Mouse (Mus musculus) liver, embryonic 16.5 days (tissue): Measurements from ENCODE around the gene Arhgef3. TPM values are rescaled to one million over a fixed set of nuclear protein-coding genes. Genes with fewer than 3 reads are reported as not detected.

Experiments
- ATAC-seq: fragments of 200-750 bp; cut with Nextera tagmentation; 2 replicates; pipeline ENCODE4 v1.8.0; 2017; ENCODE audit warnings: low read depth, mild to moderate bottlenecking, moderate number of reproducible peaks, moderate library complexity
- H3K27ac ChIP-seq: fragments of 300-500 bp; sonication (generic); 2 replicates; pipeline ENCODE4 v1.5.1; 2014; ENCODE audit warnings: mild to moderate bottlenecking, low read length
- H3K27me3 ChIP-seq: fragments of 300-500 bp; sonication (generic); 2 replicates; pipeline ENCODE4 v1.6.1; 2014; ENCODE audit warnings: low read depth, low read length, mixed read lengths; ENCODE audit not compliant: control insufficient read depth, insufficient read depth
- H3K36me3 ChIP-seq: fragments of 300-500 bp; sonication (generic); 2 replicates; pipeline ENCODE4 v1.6.1; 2014; ENCODE audit warnings: mild to moderate bottlenecking; ENCODE audit not compliant: control insufficient read depth, insufficient read depth
- H3K4me1 ChIP-seq: fragments of 300-500 bp; sonication (generic); 2 replicates; pipeline ENCODE4 v1.6.1; 2014; ENCODE audit warnings: low read depth, low read length, mixed read lengths; ENCODE audit not compliant: control insufficient read depth
- H3K4me2 ChIP-seq: fragments of 300-500 bp; sonication (generic); 2 replicates; pipeline ENCODE4 v1.6.1; 2014; ENCODE audit warnings: low read depth, low read length, mixed read lengths
- H3K4me3 ChIP-seq: fragments of 300-500 bp; sonication (generic); 2 replicates; pipeline ENCODE4 v1.5.1; 2014; ENCODE audit warnings: low read depth, mild to moderate bottlenecking, low read length
- H3K9ac ChIP-seq: fragments of 300-500 bp; sonication (generic); 2 replicates; pipeline ENCODE4 v1.6.1; 2014; ENCODE audit warnings: low read depth, low read length
- H3K9me3 ChIP-seq: fragments of 300-500 bp; sonication (generic); replicated peaks from 2 replicates; pipeline ENCODE4 v1.6.1; 2016; ENCODE audit warnings: low read length; ENCODE audit not compliant: control insufficient read depth
- WGBS: fragments of 180-500 bp; shearing (Covaris S2); extraction: QIAGEN DNeasy Blood & Tissue Kit; methylation state at CpG from one replicate; pipeline ENCODE4 v1.1.7; 2014; ENCODE audit not compliant: insufficient replicate concordance; 5-methylcytosine and 5-hydroxymethylcytosine counted together
- polyA plus RNA-seq: library from polyadenylated mRNA; unstranded; fragments of >200 nt; fragmentation: Nextera tagmentation; extraction: Ambion mirVana; gene quantifications from 2 replicates; pipeline ENCODE4 v1.2.1, GENCODE M21; 2015

Gene Arhgef3
- polyA plus RNA-seq, 1 experiment from 2014 or later, result 12.5 TPM

- Histone ChIP-seq H3K9ac (no peak overlapping the region), H3K9me3 (no peaks in the 10 kb centered on the region), H3K27ac (no peak overlapping the region), H3K4me1 (no peaks in the 10 kb centered on the region), H3K4me2 (no peak overlapping the region), H3K27me3 (no peaks in the 10 kb centered on the region), H3K36me3 (no peaks in the 10 kb centered on the region), H3K4me3 (no peak overlapping the region)
- 19% methylated on average over 5 of the region's 5 CpGs for WGBS
- no peak for ATAC-seq
Measured at GRCm38 (mm10) chr14:27268137-27268536, 153.4 kb downstream of the Arhgef3 start.

DNA sequence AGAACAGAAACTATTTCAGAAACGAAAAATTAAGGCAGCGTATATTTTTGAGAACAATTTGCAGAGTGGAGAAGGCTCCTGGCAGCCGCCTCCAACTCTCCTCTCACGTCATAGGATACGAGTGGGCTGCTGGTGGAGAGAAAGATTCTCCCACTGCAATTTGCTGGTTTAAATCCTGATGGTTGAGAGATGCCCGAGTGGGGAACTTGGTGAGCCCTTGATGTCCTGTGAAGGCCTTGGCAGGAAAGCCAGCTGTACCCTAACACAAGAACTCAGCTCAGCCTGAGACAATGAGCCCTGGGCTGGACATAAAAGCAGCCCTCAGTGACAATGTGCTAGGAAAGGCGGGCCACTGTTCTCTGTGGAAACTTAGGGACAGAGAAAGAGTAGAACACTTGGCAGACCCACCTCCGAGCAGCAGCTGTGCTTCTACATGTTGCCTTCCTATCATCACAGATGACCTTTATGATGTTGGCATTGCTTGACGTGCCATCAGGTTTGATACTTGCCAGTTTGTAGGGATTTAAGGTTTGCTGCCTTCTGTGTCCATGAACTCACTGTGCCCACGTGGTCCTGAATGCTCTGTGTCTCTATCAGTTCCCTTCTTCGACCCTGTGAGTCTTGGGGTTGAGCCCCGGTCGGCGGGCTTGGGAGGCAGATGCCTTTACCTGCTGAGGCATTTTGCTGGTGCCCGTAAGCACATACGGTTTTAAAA lies 154.4 kb downstream of the Arhgef3 start:
- no peak overlapping the region for H3K4me2 ChIP-seq
- ATAC-seq, result no peak
- WGBS, result 66% methylated on average over 16 of the region's 16 CpGs

DNA sequence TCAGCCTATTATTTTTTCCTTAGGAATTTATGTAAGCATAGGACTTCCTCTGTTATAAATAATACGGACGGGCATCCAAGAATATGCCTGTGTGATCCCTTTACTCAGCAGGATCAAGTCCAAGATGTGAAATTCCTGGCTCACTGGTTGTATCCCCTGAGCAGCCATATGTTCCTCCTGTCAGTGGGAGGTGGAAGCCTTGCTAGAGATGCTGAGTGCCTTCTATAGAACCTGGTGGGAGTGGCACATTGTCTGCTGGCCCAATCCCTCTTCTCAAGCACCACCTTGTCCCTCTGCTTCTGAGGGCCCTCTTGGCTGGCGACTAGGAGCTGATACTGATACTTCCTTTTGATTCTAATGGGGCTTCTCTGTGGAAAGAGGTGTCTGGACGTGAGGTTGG lies 155.1 kb downstream of the Arhgef3 start:
- WGBS, result 50% methylated on average over 4 of the region's 4 CpGs
- Histone ChIP-seq H3K36me3 (no peaks in the 10 kb centered on the region), H3K27ac (no peak overlapping the region), H3K9me3 (no peaks in the 10 kb centered on the region), H3K4me1 (no peaks in the 10 kb centered on the region), H3K4me2 (no peak overlapping the region), H3K4me3 (no peak overlapping the region), H3K27me3 (no peaks in the 10 kb centered on the region), H3K9ac (no peak overlapping the region)
- no peak for ATAC-seq

More for the DNA sequence above, 154.4 kb downstream of the Arhgef3 start:
- H3K27me3 ChIP-seq, result no peaks in the 10 kb centered on the region
- H3K36me3 ChIP-seq, result no peaks in the 10 kb centered on the region
- H3K9me3 ChIP-seq, result no peaks in the 10 kb centered on the region
- H3K27ac ChIP-seq, result no peak overlapping the region
- H3K9ac ChIP-seq, result no peak overlapping the region
- no peak overlapping the region for H3K4me3 ChIP-seq
- no peaks in the 10 kb centered on the region for H3K4me1 ChIP-seq

DNA sequence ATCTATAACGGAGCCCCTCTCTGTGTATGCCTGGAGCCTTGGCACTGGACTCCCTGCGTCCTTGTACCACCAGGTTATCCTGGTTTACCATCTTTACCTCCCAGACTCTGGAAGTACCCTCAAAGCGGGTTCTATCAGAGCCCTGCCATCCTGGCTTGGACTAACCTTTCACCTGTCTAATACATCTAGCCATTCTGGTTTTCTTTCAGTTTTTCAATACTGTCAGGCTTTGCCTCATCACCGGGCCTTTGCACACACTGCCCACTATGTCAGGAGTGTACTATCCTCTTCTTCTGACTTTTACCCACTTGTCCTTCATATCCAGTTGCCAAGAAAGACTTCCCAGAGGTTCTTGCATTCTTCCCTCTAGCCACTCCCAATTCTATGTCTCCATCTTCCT lies 155.8 kb downstream of the Arhgef3 start:
- WGBS, result 59% methylated on average over 4 of the region's 4 CpGs
- H3K27me3 ChIP-seq, result no peaks in the 10 kb centered on the region
- H3K4me3 ChIP-seq, result no peak overlapping the region
- no peak overlapping the region for H3K4me2 ChIP-seq
- no peaks in the 10 kb centered on the region for H3K36me3 ChIP-seq
- no peaks in the 10 kb centered on the region for H3K9me3 ChIP-seq
- no peak for ATAC-seq
- no peak overlapping the region for H3K27ac ChIP-seq
- H3K4me1 ChIP-seq, result no peaks in the 10 kb centered on the region
- no peak overlapping the region for H3K9ac ChIP-seq

DNA sequence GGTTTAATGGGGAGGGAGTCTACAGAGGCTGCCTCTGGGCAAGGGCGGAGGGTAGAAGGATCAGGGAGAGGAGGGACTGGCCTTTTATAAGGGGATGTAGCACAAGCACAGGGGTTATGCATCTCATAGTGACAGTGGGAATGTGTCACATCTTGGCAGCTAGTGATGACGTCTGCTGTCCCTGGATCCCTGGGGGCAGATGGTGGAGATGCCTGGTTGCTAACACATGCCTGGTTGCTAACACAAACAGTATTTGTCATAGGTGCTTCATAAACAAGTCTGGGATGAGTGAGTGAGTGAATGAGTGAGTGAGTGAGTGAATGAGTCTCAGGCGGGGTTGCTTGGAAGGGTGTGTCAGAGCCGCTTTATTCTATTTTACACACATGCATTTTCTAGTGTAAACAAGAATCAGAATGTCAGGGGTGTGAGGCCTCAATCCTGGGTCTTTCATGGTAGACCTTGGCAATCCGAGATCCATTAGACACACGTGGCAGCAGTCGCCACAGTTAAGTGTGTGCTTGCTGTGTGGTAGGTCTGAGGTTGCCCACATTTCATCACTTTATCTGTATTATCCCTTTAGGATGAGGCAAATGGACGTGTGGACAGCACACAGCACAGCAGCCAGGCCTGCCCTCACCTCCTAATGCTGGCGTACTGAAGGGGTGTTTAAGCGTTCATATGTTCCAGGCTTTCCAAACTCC lies 156.8 kb downstream of the Arhgef3 start:
- Histone ChIP-seq H3K9me3 (no peaks in the 10 kb centered on the region), H3K9ac (no peak overlapping the region), H3K36me3 (no peaks in the 10 kb centered on the region), H3K4me2 (no peak overlapping the region), H3K4me3 (no peak overlapping the region), H3K27ac (no peak overlapping the region), H3K4me1 (no peaks in the 10 kb centered on the region), H3K27me3 (no peaks in the 10 kb centered on the region)
- 60% methylated on average over 10 of the region's 10 CpGs for WGBS
- ATAC-seq, result no peak

GRCm38 (mm10) chr14:27272072-27272834 lies 157.6 kb downstream of the Arhgef3 start:
- Histone ChIP-seq H3K4me1 (no peaks in the 10 kb centered on the region), H3K4me2 (no peak overlapping the region), H3K27ac (no peak overlapping the region), H3K4me3 (no peak overlapping the region), H3K36me3 (no peaks in the 10 kb centered on the region), H3K9ac (no peak overlapping the region), H3K27me3 (no peaks in the 10 kb centered on the region), H3K9me3 (no peaks in the 10 kb centered on the region)
- WGBS, result 47% methylated on average over 11 of the region's 11 CpGs
- no peak for ATAC-seq

DNA sequence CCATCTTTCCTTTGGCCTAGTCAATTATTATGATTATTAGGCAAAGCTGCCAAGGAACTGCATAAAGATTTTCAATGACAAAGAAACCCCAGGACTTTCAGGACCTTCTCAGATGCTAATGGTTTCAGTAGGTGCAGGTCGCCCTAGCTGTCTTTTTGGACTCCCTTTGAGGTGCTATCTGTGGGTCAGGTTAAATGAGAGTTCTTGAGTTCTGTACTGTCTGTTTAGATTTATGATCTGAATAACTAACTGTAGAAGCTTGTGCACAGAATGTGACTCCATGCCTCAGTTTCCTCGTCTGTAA lies 158.1 kb downstream of the Arhgef3 start:
- Histone ChIP-seq H3K27me3 (no peaks in the 10 kb centered on the region), H3K4me1 (no peaks in the 10 kb centered on the region), H3K27ac (no peak overlapping the region), H3K9ac (no peak overlapping the region), H3K4me2 (no peak overlapping the region), H3K9me3 (no peaks in the 10 kb centered on the region), H3K36me3 (no peaks in the 10 kb centered on the region), H3K4me3 (no peak overlapping the region)
- no peak for ATAC-seq
- 62% methylated on average over 2 of the region's 2 CpGs for WGBS

DNA sequence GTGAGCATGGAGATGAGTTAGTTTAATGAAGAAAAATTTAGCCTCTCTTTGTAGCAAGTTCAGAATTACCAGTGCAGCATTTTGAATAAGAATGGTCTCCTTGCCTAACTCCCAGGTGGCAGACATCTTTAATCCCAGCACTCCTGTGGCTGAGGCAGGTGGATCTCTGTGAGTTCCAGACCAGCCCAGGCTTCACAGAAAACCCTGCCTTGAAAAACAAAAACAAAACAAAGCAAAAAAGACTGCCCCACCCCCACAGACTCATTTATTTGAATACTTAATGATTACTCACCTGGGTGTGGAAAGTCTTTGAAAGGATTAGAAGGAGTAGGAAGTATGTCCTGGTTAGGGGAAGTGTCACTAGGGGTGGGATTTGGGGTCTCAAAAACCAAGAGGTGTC lies 158.5 kb downstream of the Arhgef3 start:
- Histone ChIP-seq H3K27ac (no peak overlapping the region), H3K27me3 (no peaks in the 10 kb centered on the region), H3K9me3 (no peaks in the 10 kb centered on the region), H3K36me3 (no peaks in the 10 kb centered on the region), H3K9ac (no peak overlapping the region), H3K4me3 (no peak overlapping the region), H3K4me2 (no peak overlapping the region), H3K4me1 (no peaks in the 10 kb centered on the region)
- ATAC-seq, result no peak

DNA sequence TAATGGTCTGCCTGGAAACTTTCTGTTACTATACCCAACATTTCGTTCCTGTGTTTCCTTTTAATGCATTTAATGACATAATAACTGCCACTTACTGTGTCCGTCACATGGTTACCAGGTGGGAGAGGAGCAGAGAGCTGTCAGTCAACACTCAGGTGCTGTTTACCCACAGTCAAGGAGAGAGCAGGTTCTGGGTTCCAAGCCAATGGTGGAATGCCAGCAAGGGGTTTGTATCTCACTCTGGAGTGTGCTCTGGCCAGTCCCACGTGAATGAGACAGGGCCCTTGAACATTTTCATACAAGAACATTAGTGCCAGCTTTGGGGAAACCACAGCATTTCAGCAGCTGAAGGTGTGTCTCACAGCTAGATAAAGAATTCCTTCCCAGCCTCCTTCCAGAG lies 162.6 kb downstream of the Arhgef3 start:
- ATAC-seq, result no peak
- Histone ChIP-seq H3K4me1 (no peaks in the 10 kb centered on the region), H3K36me3 (no peaks in the 10 kb centered on the region), H3K9me3 (no peaks in the 10 kb centered on the region), H3K27ac (no peak overlapping the region), H3K4me3 (no peak overlapping the region), H3K9ac (no peak overlapping the region), H3K27me3 (no peaks in the 10 kb centered on the region), H3K4me2 (no peak overlapping the region)
- 67% methylated on average over 3 of the region's 3 CpGs for WGBS
